Mouse (Mus musculus): ENCODE data around the gene Lypd8. TPM values are rescaled to one million over a fixed set of nuclear protein-coding genes. Genes with fewer than 3 reads are reported as not detected.

The Lypd8 gene
- polyA plus RNA-seq, 1 experiment, result not detected

- H3K79me2 ChIP-seq (ENCODE audit: control insufficient read depth, insufficient read depth), result no peaks in the 10 kb centered on the region
- no peak overlapping the region for H3K4me2 ChIP-seq (ENCODE audit: low read depth)
- H3K27me3 ChIP-seq (ENCODE audit: control insufficient read depth, insufficient read depth, insufficient read length), result no peaks in the 10 kb centered on the region
- no peak overlapping the region for H3ac ChIP-seq (ENCODE audit: control insufficient read depth, insufficient read length)
- no peak overlapping the region for H3K4me3 ChIP-seq
- no peak for TF ChIP-seq MYOD1 (IDR thresholded peaks at IDR 0.05; ENCODE audit: control insufficient read depth in 1 of 3, insufficient read length in 2 of 3, low read depth in 2 of 3)
- TF ChIP-seq TCF12 (IDR thresholded peaks at IDR 0.05; ENCODE audit: insufficient read depth, poor library complexity, severe bottlenecking), result no peak
- TF ChIP-seq TCF3 (IDR thresholded peaks at IDR 0.05; ENCODE audit: insufficient read length, low read depth), result no peak
- no peak for TF ChIP-seq POLR2AphosphoS2 (IDR thresholded peaks at IDR 0.05; ENCODE audit: insufficient read length, low read depth)
- no peak for TF ChIP-seq USF1 (IDR thresholded peaks at IDR 0.05; ENCODE audit: low read depth)
- TF ChIP-seq MAX (IDR thresholded peaks at IDR 0.05; ENCODE audit: low read depth), result no peak
- no peak for TF ChIP-seq REST (IDR thresholded peaks at IDR 0.05; ENCODE audit: insufficient read depth, insufficient read length)
- TF ChIP-seq POLR2A (IDR thresholded peaks at IDR 0.05; ENCODE audit: insufficient read length, low read depth), result no peak
- TF ChIP-seq E2F4 (IDR thresholded peaks at IDR 0.05; ENCODE audit: insufficient read depth), result no peak
- TF ChIP-seq MYOG (IDR thresholded peaks at IDR 0.05; ENCODE audit: control insufficient read depth in 1 of 3, insufficient read depth in 1 of 3, insufficient read length in 2 of 3, low read depth in 2 of 3), result no peak
- no peak for TF ChIP-seq CEBPB (IDR thresholded peaks at IDR 0.05; ENCODE audit: insufficient read depth, poor library complexity, severe bottlenecking)
- no peak for TF ChIP-seq SRF (IDR thresholded peaks at IDR 0.05; ENCODE audit: control insufficient read depth, insufficient read length, low read depth)
- no peaks in the 10 kb centered on the region for H3K36me3 ChIP-seq (ENCODE audit: control insufficient read depth, insufficient read depth)
Observed at GRCm38 (mm10) chr11:58399985-58400645, 21.3 kb downstream of the Lypd8 start.

- H3K4me2 ChIP-seq (ENCODE audit: low read depth), result no peak overlapping the region
- no peaks in the 10 kb centered on the region for H3K27me3 ChIP-seq (ENCODE audit: control insufficient read depth, insufficient read depth, insufficient read length)
- TF ChIP-seq POLR2AphosphoS2 (IDR thresholded peaks at IDR 0.05; ENCODE audit: insufficient read length, low read depth) (no peak), MYOG (IDR thresholded peaks at IDR 0.05; ENCODE audit: control insufficient read depth in 1 of 3, insufficient read depth in 1 of 3, insufficient read length in 2 of 3, low read depth in 2 of 3) (no peak), REST (IDR thresholded peaks at IDR 0.05; ENCODE audit: insufficient read depth, insufficient read length) (no peak), MAX (IDR thresholded peaks at IDR 0.05; ENCODE audit: low read depth) (no peak), TCF3 (IDR thresholded peaks at IDR 0.05; ENCODE audit: insufficient read length, low read depth) (no peak), E2F4 (IDR thresholded peaks at IDR 0.05; ENCODE audit: insufficient read depth) (no peak), MYOD1 (IDR thresholded peaks at IDR 0.05; ENCODE audit: control insufficient read depth in 1 of 3, insufficient read length in 2 of 3, low read depth in 2 of 3) (no peak), USF1 (IDR thresholded peaks at IDR 0.05; ENCODE audit: low read depth) (no peak), POLR2A (IDR thresholded peaks at IDR 0.05; ENCODE audit: insufficient read length, low read depth) (no peak), CEBPB (IDR thresholded peaks at IDR 0.05; ENCODE audit: insufficient read depth, poor library complexity, severe bottlenecking) (no peak), TCF12 (IDR thresholded peaks at IDR 0.05; ENCODE audit: insufficient read depth, poor library complexity, severe bottlenecking) (no peak)
- no peak overlapping the region for H3ac ChIP-seq (ENCODE audit: control insufficient read depth, insufficient read length)
- H3K79me2 ChIP-seq (ENCODE audit: control insufficient read depth, insufficient read depth), result no peaks in the 10 kb centered on the region
- H3K36me3 ChIP-seq (ENCODE audit: control insufficient read depth, insufficient read depth), result no peaks in the 10 kb centered on the region
- no peak overlapping the region for H3K4me3 ChIP-seq
Observed at GRCm38 (mm10) chr11:58400655-58401054, 21.8 kb downstream of the Lypd8 start.

- Histone ChIP-seq H3K36me3 (ENCODE audit: control insufficient read depth, insufficient read depth) (no peaks in the 10 kb centered on the region), H3K4me3 (no peak overlapping the region), H3K79me2 (ENCODE audit: control insufficient read depth, insufficient read depth) (no peaks in the 10 kb centered on the region), H3K4me2 (ENCODE audit: low read depth) (no peak overlapping the region), H3ac (ENCODE audit: control insufficient read depth, insufficient read length) (no peak overlapping the region), H3K27me3 (ENCODE audit: control insufficient read depth, insufficient read depth, insufficient read length) (no peaks in the 10 kb centered on the region)
- TF ChIP-seq POLR2AphosphoS2 (IDR thresholded peaks at IDR 0.05; ENCODE audit: insufficient read length, low read depth) (no peak), USF1 (IDR thresholded peaks at IDR 0.05; ENCODE audit: low read depth) (no peak), MAX (IDR thresholded peaks at IDR 0.05; ENCODE audit: low read depth) (no peak), TCF3 (IDR thresholded peaks at IDR 0.05; ENCODE audit: insufficient read length, low read depth) (no peak), SRF (IDR thresholded peaks at IDR 0.05; ENCODE audit: control insufficient read depth, insufficient read length, low read depth) (no peak), REST (IDR thresholded peaks at IDR 0.05; ENCODE audit: insufficient read depth, insufficient read length) (no peak), POLR2A (IDR thresholded peaks at IDR 0.05; ENCODE audit: insufficient read length, low read depth) (no peak), CEBPB (IDR thresholded peaks at IDR 0.05; ENCODE audit: insufficient read depth, poor library complexity, severe bottlenecking) (no peak), MYOG (IDR thresholded peaks at IDR 0.05; ENCODE audit: control insufficient read depth in 1 of 3, insufficient read depth in 1 of 3, insufficient read length in 2 of 3, low read depth in 2 of 3) (no peak), MYOD1 (IDR thresholded peaks at IDR 0.05; ENCODE audit: control insufficient read depth in 1 of 3, insufficient read length in 2 of 3, low read depth in 2 of 3) (no peak), TCF12 (IDR thresholded peaks at IDR 0.05; ENCODE audit: insufficient read depth, poor library complexity, severe bottlenecking) (no peak), E2F4 (IDR thresholded peaks at IDR 0.05; ENCODE audit: insufficient read depth) (no peak)
Observed at GRCm38 (mm10) chr11:58408066-58408465, 29.2 kb downstream of the Lypd8 start.

- no peak overlapping the region for H3K4me3 ChIP-seq
- no peaks in the 10 kb centered on the region for H3K79me2 ChIP-seq (ENCODE audit: control insufficient read depth, insufficient read depth)
- no peaks in the 10 kb centered on the region for H3K27me3 ChIP-seq (ENCODE audit: control insufficient read depth, insufficient read depth, insufficient read length)
- no peaks in the 10 kb centered on the region for H3K36me3 ChIP-seq (ENCODE audit: control insufficient read depth, insufficient read depth)
- H3K4me2 ChIP-seq (ENCODE audit: low read depth), result no peak overlapping the region
- H3ac ChIP-seq (ENCODE audit: control insufficient read depth, insufficient read length), result no peak overlapping the region
- TF ChIP-seq TCF12 (IDR thresholded peaks at IDR 0.05; ENCODE audit: insufficient read depth, poor library complexity, severe bottlenecking), result no peak
- TF ChIP-seq REST (IDR thresholded peaks at IDR 0.05; ENCODE audit: insufficient read depth, insufficient read length), result no peak
- no peak for TF ChIP-seq POLR2A (IDR thresholded peaks at IDR 0.05; ENCODE audit: insufficient read length, low read depth)
Observed at GRCm38 (mm10) chr11:58418336-58418735, 39.5 kb downstream of the Lypd8 start.

- no peak for TF ChIP-seq POLR2AphosphoS2 (IDR thresholded peaks at IDR 0.05; ENCODE audit: insufficient read length, low read depth)
- TF ChIP-seq MYOG (IDR thresholded peaks at IDR 0.05; ENCODE audit: control insufficient read depth in 1 of 3, insufficient read depth in 1 of 3, insufficient read length in 2 of 3, low read depth in 2 of 3), result no peak
- TF ChIP-seq TCF12 (IDR thresholded peaks at IDR 0.05; ENCODE audit: insufficient read depth, poor library complexity, severe bottlenecking), result no peak
- no peak for TF ChIP-seq MAX (IDR thresholded peaks at IDR 0.05; ENCODE audit: low read depth)
- no peak for TF ChIP-seq TCF3 (IDR thresholded peaks at IDR 0.05; ENCODE audit: insufficient read length, low read depth)
- TF ChIP-seq USF1 (IDR thresholded peaks at IDR 0.05; ENCODE audit: low read depth), result no peak
- TF ChIP-seq REST (IDR thresholded peaks at IDR 0.05; ENCODE audit: insufficient read depth, insufficient read length), result no peak
- TF ChIP-seq POLR2A (IDR thresholded peaks at IDR 0.05; ENCODE audit: insufficient read length, low read depth), result no peak
- TF ChIP-seq SRF (IDR thresholded peaks at IDR 0.05; ENCODE audit: control insufficient read depth, insufficient read length, low read depth), result no peak
- Histone ChIP-seq H3K4me3 (no peak within 1 kb of the TSS), H3K79me2 (ENCODE audit: control insufficient read depth, insufficient read depth) (no peaks in the 10 kb centered on the region), H3K27me3 (ENCODE audit: control insufficient read depth, insufficient read depth, insufficient read length) (no peaks in the 10 kb centered on the region), H3K4me2 (ENCODE audit: low read depth) (no peak within 1 kb of the TSS), H3ac (ENCODE audit: control insufficient read depth, insufficient read length) (no peak within 1 kb of the TSS), H3K36me3 (ENCODE audit: control insufficient read depth, insufficient read depth) (no peaks in the 10 kb centered on the region)
Observed at GRCm38 (mm10) chr11:58420815-58421214, 42.0 kb downstream of the Lypd8 start, which contains the start of gene 1810065E05Rik. 1810065E05Rik (plus strand) TSS chr11:58421111.
